Mouse (Mus musculus) midbrain, embryonic 10.5 days (tissue): Measurements from ENCODE around the gene Krtap2-4. TPM values are rescaled to one million over a fixed set of nuclear protein-coding genes. Genes with fewer than 3 reads are reported as not detected.
"Not testable (repeated sequence)": the region's sequence is repeated elsewhere in the genome, so short reads cannot be mapped to it uniquely, and the experiment has no call there.

ENCODE experiments used
- DNase-seq: peaks from one replicate; pipeline ENCODE4 v3.0.0-alpha.2; 2017; ENCODE audit warnings: low spot score
- H3K27ac ChIP-seq: fragments of 300-500 bp; sonication (generic); replicated peaks from 2 replicates; pipeline ENCODE4 v1.5.1; 2016; ENCODE audit warnings: mild to moderate bottlenecking
- H3K27me3 ChIP-seq: fragments of 300-500 bp; sonication (generic); 2 replicates; pipeline ENCODE4 v1.6.1; 2016; ENCODE audit warnings: low read depth, mild to moderate bottlenecking; ENCODE audit not compliant: poor library complexity, severe bottlenecking
- H3K36me3 ChIP-seq: fragments of 300-500 bp; sonication (generic); 2 replicates; pipeline ENCODE4 v1.6.1; 2016; ENCODE audit warnings: mild to moderate bottlenecking, moderate library complexity
- H3K4me1 ChIP-seq: fragments of 300-500 bp; sonication (generic); 2 replicates; pipeline ENCODE4 v1.6.1; 2016
- H3K4me3 ChIP-seq: fragments of 300-500 bp; sonication (generic); 2 replicates; pipeline ENCODE4 v1.5.1; 2016; ENCODE audit warnings: mild to moderate bottlenecking, moderate library complexity
- H3K9me3 ChIP-seq: fragments of 300-500 bp; sonication (generic); replicated peaks from 2 replicates; pipeline ENCODE4 v1.6.1; 2016; ENCODE audit warnings: mild to moderate bottlenecking
- WGBS: fragments of 180-500 bp; shearing (Covaris S2); methylation state at CpG from one replicate; pipeline ENCODE4 v1.1.7; 2016; 5-methylcytosine and 5-hydroxymethylcytosine counted together
- polyA plus RNA-seq: library from polyadenylated mRNA; unstranded; fragments of >200 nt; fragmentation: Nextera tagmentation; extraction: Ambion mirVana; gene quantifications from 2 replicates; pipeline ENCODE4 v1.2.1, GENCODE M21; 2016

Gene Krtap2-4
- polyA plus RNA-seq, 1 experiment from 2014 or later = not detected

- H3K27ac ChIP-seq = no peak overlapping the region
- no peaks in the 10 kb centered on the region for H3K9me3 ChIP-seq
- no peak for DNase-seq
- H3K4me3 ChIP-seq = no peak overlapping the region
- H3K27me3 ChIP-seq = no peaks in the 10 kb centered on the region
- H3K4me1 ChIP-seq = peaks cover 5% of the 10 kb centered on the region
- 81% methylated on average over 3 of the region's 3 CpGs for WGBS
- H3K36me3 ChIP-seq = no peaks in the 10 kb centered on the region
Measured at GRCm38 (mm10) chr11:99630890-99631289, 16.2 kb upstream of the Krtap2-4 start.

- no peaks in the 10 kb centered on the region for H3K4me1 ChIP-seq
- no peak for DNase-seq
- WGBS = 87% methylated on average over 4 of the region's 4 CpGs
- H3K36me3 ChIP-seq = no peaks in the 10 kb centered on the region
- no peaks in the 10 kb centered on the region for H3K27me3 ChIP-seq
- H3K27ac ChIP-seq = no peak within 1 kb of the TSS
- no peak within 1 kb of the TSS for H3K4me3 ChIP-seq
- no peaks in the 10 kb centered on the region for H3K9me3 ChIP-seq
Measured at GRCm38 (mm10) chr11:99628138-99628537, 13.5 kb upstream of the Krtap2-4 start, which contains the start of gene Krtap4-1. Krtap4-1 (minus strand) TSS chr11:99628238.

GRCm38 (mm10) chr11:99620335-99620734, 5.7 kb upstream of the Krtap2-4 start, which contains the start of gene Gm11562:
Gm11562 (minus strand) TSS chr11:99620435.
- Histone ChIP-seq H3K9me3 (no peaks in the 10 kb centered on the region), H3K27me3 (no peaks in the 10 kb centered on the region), H3K36me3 (no peaks in the 10 kb centered on the region), H3K4me1 (no peaks in the 10 kb centered on the region), H3K27ac (no peak within 1 kb of the TSS), H3K4me3 (no peak within 1 kb of the TSS)
- WGBS = 87% methylated on average over 2 of the region's 2 CpGs
- no peak for DNase-seq

GRCm38 (mm10) chr11:99610089-99610488, 4.6 kb downstream of the Krtap2-4 start, which contains the start of gene Gm11937:
Gm11937 (minus strand) TSS chr11:99610189.
- not testable (repeated sequence) for DNase-seq, H3K4me1 ChIP-seq, H3K36me3 ChIP-seq, H3K9me3 ChIP-seq, H3K27ac ChIP-seq, H3K27me3 ChIP-seq, H3K4me3 ChIP-seq
- 81% methylated on average over 2 of the region's 2 CpGs for WGBS

GRCm38 (mm10) chr11:99609126-99609525, 5.5 kb downstream of the Krtap2-4 start:
- H3K36me3 ChIP-seq = no peaks in the 10 kb centered on the region
- no peaks in the 10 kb centered on the region for H3K4me1 ChIP-seq
- no peaks in the 10 kb centered on the region for H3K9me3 ChIP-seq
- H3K27ac ChIP-seq = no peak overlapping the region
- no peak for DNase-seq
- WGBS = 79% methylated on average over 1 of the region's 1 CpGs
- H3K4me3 ChIP-seq = no peak overlapping the region
- H3K27me3 ChIP-seq = no peaks in the 10 kb centered on the region

GRCm38 (mm10) chr11:99603208-99603607, 11.4 kb downstream of the Krtap2-4 start, which contains the start of gene Gm11938:
Gm11938 (minus strand) TSS chr11:99603308.
- WGBS = 76% methylated on average over 1 of the region's 1 CpGs
- not testable (repeated sequence) for DNase-seq, H3K27me3 ChIP-seq, H3K36me3 ChIP-seq, H3K9me3 ChIP-seq, H3K4me1 ChIP-seq, H3K27ac ChIP-seq, H3K4me3 ChIP-seq

GRCm38 (mm10) chr11:99597742-99598141, 16.9 kb downstream of the Krtap2-4 start, which contains the start of gene Krtap9-3:
Krtap9-3 (minus strand) TSS chr11:99598105.
- DNase-seq, H3K27me3 ChIP-seq, H3K27ac ChIP-seq, H3K4me1 ChIP-seq, H3K36me3 ChIP-seq, H3K9me3 ChIP-seq, H3K4me3 ChIP-seq: not testable (repeated sequence)
- WGBS = 87% methylated on average over 6 of the region's 6 CpGs

- Histone ChIP-seq H3K27me3 (no peaks in the 10 kb centered on the region), H3K27ac (no peak within 1 kb of the TSS), H3K9me3 (no peaks in the 10 kb centered on the region), H3K4me1 (no peaks in the 10 kb centered on the region), H3K36me3 (no peaks in the 10 kb centered on the region), H3K4me3 (no peak within 1 kb of the TSS)
- 86% methylated on average over 6 of the region's 6 CpGs for WGBS
- DNase-seq = no peak
Measured at GRCm38 (mm10) chr11:99590981-99591380, 23.7 kb downstream of the Krtap2-4 start, which contains the start of gene Krtap1-3. Krtap1-3 (minus strand) TSS chr11:99591339.

GRCm38 (mm10) chr11:99585096-99585495, 29.6 kb downstream of the Krtap2-4 start:
- no peaks in the 10 kb centered on the region for H3K4me1 ChIP-seq
- no peaks in the 10 kb centered on the region for H3K9me3 ChIP-seq
- H3K4me3 ChIP-seq = no peak overlapping the region
- H3K27me3 ChIP-seq = no peaks in the 10 kb centered on the region
- WGBS = 93% methylated on average over 7 of the region's 7 CpGs
- no peak for DNase-seq
- no peaks in the 10 kb centered on the region for H3K36me3 ChIP-seq
- H3K27ac ChIP-seq = no peak overlapping the region

- no peak within 1 kb of the TSS for H3K27ac ChIP-seq
- 87% methylated on average over 5 of the region's 5 CpGs for WGBS
- H3K4me3 ChIP-seq = no peak within 1 kb of the TSS
- no peaks in the 10 kb centered on the region for H3K36me3 ChIP-seq
- no peaks in the 10 kb centered on the region for H3K4me1 ChIP-seq
- no peaks in the 10 kb centered on the region for H3K27me3 ChIP-seq
- H3K9me3 ChIP-seq = no peaks in the 10 kb centered on the region
- DNase-seq = no peak
Measured at GRCm38 (mm10) chr11:99583245-99583704, 31.4 kb downstream of the Krtap2-4 start, which contains the start of gene Krtap1-4. Krtap1-4 (minus strand) TSS chr11:99583654.

GRCm38 (mm10) chr11:99581564-99581963, 33.1 kb downstream of the Krtap2-4 start:
- no peaks in the 10 kb centered on the region for H3K27me3 ChIP-seq
- H3K9me3 ChIP-seq = no peaks in the 10 kb centered on the region
- no peaks in the 10 kb centered on the region for H3K36me3 ChIP-seq
- WGBS = 90% methylated on average over 6 of the region's 6 CpGs
- no peak overlapping the region for H3K27ac ChIP-seq
- DNase-seq = no peak
- H3K4me1 ChIP-seq = no peaks in the 10 kb centered on the region
- no peak overlapping the region for H3K4me3 ChIP-seq

- Histone ChIP-seq H3K36me3 (no peaks in the 10 kb centered on the region), H3K27ac (no peak overlapping the region), H3K9me3 (no peaks in the 10 kb centered on the region), H3K27me3 (no peaks in the 10 kb centered on the region), H3K4me1 (no peaks in the 10 kb centered on the region), H3K4me3 (no peak overlapping the region)
- 93% methylated on average over 5 of the region's 5 CpGs for WGBS
- no peak for DNase-seq
Measured at GRCm38 (mm10) chr11:99581051-99581450, 33.6 kb downstream of the Krtap2-4 start.

- H3K27me3 ChIP-seq = no peaks in the 10 kb centered on the region
- no peak within 1 kb of the TSS for H3K4me3 ChIP-seq
- no peaks in the 10 kb centered on the region for H3K36me3 ChIP-seq
- H3K9me3 ChIP-seq = no peaks in the 10 kb centered on the region
- H3K27ac ChIP-seq = no peak within 1 kb of the TSS
- DNase-seq = no peak
- H3K4me1 ChIP-seq = no peaks in the 10 kb centered on the region
- WGBS = 83% methylated on average over 6 of the region's 6 CpGs
Measured at GRCm38 (mm10) chr11:99580636-99581035, 34.0 kb downstream of the Krtap2-4 start, which contains the start of gene Krtap1-5. Krtap1-5 (minus strand) TSS chr11:99581016.
